Mouse (Mus musculus) forebrain, postnatal 0 days (tissue): ENCODE data around the gene Inpp4b. TPM values are rescaled to one million over a fixed set of nuclear protein-coding genes. Genes with fewer than 3 reads are reported as not detected.
A peak's percentile ranks its signal among the peaks of the same experiment; 100 is the strongest.

Experiments
- ATAC-seq: fragments of 200-750 bp; cut with Nextera tagmentation; 2 replicates; pipeline ENCODE4 v1.8.0; 2017; ENCODE audit warnings: mild to moderate bottlenecking, moderate library complexity
- DNase-seq: peaks from one replicate; pipeline ENCODE4 v3.0.0-alpha.2; 2015
- H3K27ac ChIP-seq: fragments of 300-500 bp; sonication (generic); 2 replicates; pipeline ENCODE4 v1.5.1; 2014; ENCODE audit warnings: low read depth, mild to moderate bottlenecking, antibody characterized with exemption, low read length, moderate library complexity, mixed read lengths
- H3K27me3 ChIP-seq: fragments of 300-500 bp; sonication (generic); 2 replicates; pipeline ENCODE4 v1.6.1; 2014; ENCODE audit warnings: mild to moderate bottlenecking, low read length, mixed read lengths; ENCODE audit not compliant: insufficient read depth
- H3K36me3 ChIP-seq: fragments of 300-500 bp; sonication (generic); 2 replicates; pipeline ENCODE4 v1.6.1; 2014; ENCODE audit warnings: mild to moderate bottlenecking, moderate library complexity; ENCODE audit not compliant: insufficient read depth
- H3K4me1 ChIP-seq: fragments of 300-500 bp; sonication (generic); 2 replicates; pipeline ENCODE4 v1.6.1; 2014; ENCODE audit warnings: antibody characterized with exemption; ENCODE audit not compliant: insufficient read depth
- H3K4me2 ChIP-seq: fragments of 300-500 bp; sonication (generic); 2 replicates; pipeline ENCODE4 v1.6.1; 2014; ENCODE audit warnings: low read depth, mild to moderate bottlenecking, moderate library complexity
- H3K4me3 ChIP-seq: fragments of 300-500 bp; sonication (generic); 2 replicates; pipeline ENCODE4 v1.5.1; 2014; ENCODE audit warnings: low read depth, low read length, mixed read lengths
- H3K9ac ChIP-seq: fragments of 300-500 bp; sonication (generic); 2 replicates; pipeline ENCODE4 v1.6.1; 2014; ENCODE audit warnings: mild to moderate bottlenecking
- H3K9me3 ChIP-seq: fragments of 300-500 bp; sonication (generic); 2 replicates; pipeline ENCODE4 v1.6.1; 2016; ENCODE audit warnings: low read length
- CTCF ChIP-seq: sonication (generic); IDR thresholded peaks from 2 replicates; pipeline ENCODE4 v1.5.1; 2016; ENCODE audit warnings: antibody characterized with exemption, control low read depth, low read depth
- WGBS: fragments of 180-500 bp; shearing (Covaris S2); extraction: QIAGEN DNeasy Blood & Tissue Kit; methylation state at CpG from one replicate; pipeline ENCODE4 v1.1.7; 2014; 5-methylcytosine and 5-hydroxymethylcytosine counted together
- polyA plus RNA-seq: library from polyadenylated mRNA; unstranded; fragments of >200 nt; fragmentation: Nextera tagmentation; extraction: Ambion mirVana; gene quantifications from 2 replicates; pipeline ENCODE4 v1.2.1, GENCODE M21; 2015
- total RNA-seq: library from RNA; depleted of rRNA; stranded (reverse); fragments of >200 nt; gene quantifications from 2 replicates; pipeline ENCODE4 v1.2.3, GENCODE M21; 2014

Inpp4b gene
- total and polyA plus RNA-seq, 2 experiments from 2014 or later, result 6.7 to 10.6 TPM

DNA sequence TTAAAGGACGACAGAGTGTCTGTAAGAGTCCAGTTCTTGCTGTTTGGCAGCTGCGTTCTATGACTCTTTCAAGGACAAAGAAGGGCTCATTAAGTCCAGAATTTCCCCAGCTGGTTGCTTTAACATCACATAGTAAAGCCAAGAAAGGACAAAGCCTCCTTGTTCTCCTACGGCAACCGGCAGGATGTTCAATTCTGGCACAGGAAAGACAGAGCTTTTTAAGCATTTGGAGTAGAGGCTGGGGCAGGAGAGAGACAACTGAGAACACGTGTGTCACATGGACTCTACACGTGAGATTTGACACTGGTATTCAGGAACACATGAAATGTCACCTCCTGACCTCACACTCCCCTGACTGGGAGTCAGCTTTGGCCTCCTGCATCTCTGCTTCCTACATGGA lies 109.7 kb downstream of the Inpp4b start:
- Histone ChIP-seq H3K36me3 (no peaks in the 10 kb centered on the region), H3K9me3 (no peaks in the 10 kb centered on the region), H3K4me2 (no peak overlapping the region), H3K4me1 (no peaks in the 10 kb centered on the region), H3K4me3 (no peak overlapping the region), H3K9ac (no peak overlapping the region), H3K27ac (no peak overlapping the region), H3K27me3 (no peaks in the 10 kb centered on the region)
- peak; percentile 34 for DNase-seq
- WGBS, result 12% methylated on average over 6 of the region's 6 CpGs
- peak; percentile 63 for ATAC-seq
- TF ChIP-seq CTCF, result no peak

GRCm38 (mm10) chr8:81454830-81455229 lies 112.5 kb downstream of the Inpp4b start:
- H3K4me3 ChIP-seq, result no peak overlapping the region
- no peaks in the 10 kb centered on the region for H3K4me1 ChIP-seq
- H3K27me3 ChIP-seq, result no peaks in the 10 kb centered on the region
- H3K27ac ChIP-seq, result no peak overlapping the region
- no peak for DNase-seq
- no peaks in the 10 kb centered on the region for H3K9me3 ChIP-seq
- TF ChIP-seq CTCF, result no peak
- H3K36me3 ChIP-seq, result no peaks in the 10 kb centered on the region
- no peak overlapping the region for H3K4me2 ChIP-seq
- H3K9ac ChIP-seq, result no peak overlapping the region
- 94% methylated on average over 2 of the region's 2 CpGs for WGBS
- no peak for ATAC-seq

DNA sequence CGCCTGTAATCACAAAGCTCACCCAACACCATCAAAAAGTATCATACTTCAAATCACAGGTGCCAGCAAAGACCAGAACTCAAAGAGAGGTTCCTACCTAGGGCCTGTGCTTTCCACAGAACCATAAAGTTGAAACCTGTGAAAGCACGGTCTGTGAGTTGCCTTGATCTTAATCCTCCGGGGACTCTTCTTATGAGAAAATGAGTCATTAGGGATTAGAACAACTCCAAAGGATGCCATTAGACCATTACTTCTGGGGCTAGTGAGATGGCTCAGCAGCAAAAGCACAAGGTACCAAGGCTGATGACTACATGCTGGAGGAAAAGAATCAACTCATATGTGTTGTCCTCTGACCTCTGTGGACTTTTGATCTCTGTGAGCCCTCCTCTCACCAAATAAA lies 121.4 kb downstream of the Inpp4b start:
- no peak for DNase-seq
- Histone ChIP-seq H3K4me2 (no peak overlapping the region), H3K9ac (no peak overlapping the region), H3K27ac (no peak overlapping the region), H3K36me3 (no peaks in the 10 kb centered on the region), H3K4me3 (no peak overlapping the region), H3K27me3 (no peaks in the 10 kb centered on the region), H3K4me1 (no peaks in the 10 kb centered on the region), H3K9me3 (no peaks in the 10 kb centered on the region)
- no peak for ATAC-seq
- no peak for TF ChIP-seq CTCF
- 80% methylated on average over 3 of the region's 3 CpGs for WGBS

- Histone ChIP-seq H3K36me3 (no peaks in the 10 kb centered on the region), H3K4me3 (no peak overlapping the region), H3K9me3 (no peaks in the 10 kb centered on the region), H3K4me2 (no peak overlapping the region), H3K9ac (no peak overlapping the region), H3K4me1 (no peaks in the 10 kb centered on the region), H3K27ac (no peak overlapping the region), H3K27me3 (no peaks in the 10 kb centered on the region)
- no peak for TF ChIP-seq CTCF
- 76% methylated on average over 2 of the region's 2 CpGs for WGBS
- no peak for DNase-seq
- no peak for ATAC-seq
These were observed 124.4 kb downstream of the Inpp4b start for GRCm38 (mm10) chr8:81466776-81467175.

DNA sequence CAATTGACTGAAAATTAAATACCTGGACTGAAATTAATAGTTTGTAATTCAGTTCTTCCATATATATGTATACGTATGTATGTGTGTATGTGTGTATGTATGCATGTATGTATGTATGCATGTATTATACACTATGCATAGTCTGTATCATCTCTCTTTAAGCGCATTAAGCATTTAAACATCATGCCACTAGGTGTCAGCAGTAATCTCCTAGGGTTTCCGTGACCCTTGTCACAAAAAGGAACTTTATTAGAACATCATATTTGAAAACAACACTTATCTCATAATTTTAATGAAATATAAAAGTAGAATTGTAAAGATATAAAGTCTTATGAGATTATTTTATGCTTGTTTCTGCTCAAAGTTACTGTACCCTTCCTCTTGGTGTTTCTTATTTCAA lies 136.3 kb downstream of the Inpp4b start:
- Histone ChIP-seq H3K27ac (no peak overlapping the region), H3K9me3 (no peaks in the 10 kb centered on the region), H3K27me3 (no peaks in the 10 kb centered on the region), H3K9ac (no peak overlapping the region), H3K4me3 (no peak overlapping the region), H3K36me3 (no peaks in the 10 kb centered on the region), H3K4me2 (no peak overlapping the region), H3K4me1 (no peaks in the 10 kb centered on the region)
- peak; percentile 74 for TF ChIP-seq CTCF
- DNase-seq (peak; percentile 39), ATAC-seq (no peak)
- WGBS, result 27% methylated on average over 3 of the region's 3 CpGs

- DNase-seq, result no peak
- ATAC-seq, result no peak
- no peaks in the 10 kb centered on the region for H3K27me3 ChIP-seq
- H3K36me3 ChIP-seq, result no peaks in the 10 kb centered on the region
- H3K4me3 ChIP-seq, result no peak overlapping the region
- no peak overlapping the region for H3K4me2 ChIP-seq
- H3K4me1 ChIP-seq, result no peaks in the 10 kb centered on the region
- no peak overlapping the region for H3K9ac ChIP-seq
- no peaks in the 10 kb centered on the region for H3K9me3 ChIP-seq
- 90% methylated on average over 1 of the region's 1 CpGs for WGBS
- no peak for TF ChIP-seq CTCF
- no peak overlapping the region for H3K27ac ChIP-seq
These were observed 141.5 kb downstream of the Inpp4b start for GRCm38 (mm10) chr8:81483834-81484233.

GRCm38 (mm10) chr8:81485626-81486025 lies 143.3 kb downstream of the Inpp4b start:
- H3K9ac ChIP-seq, result no peak overlapping the region
- H3K27ac ChIP-seq, result no peak overlapping the region
- no peaks in the 10 kb centered on the region for H3K9me3 ChIP-seq
- no peak for TF ChIP-seq CTCF
- no peak overlapping the region for H3K4me3 ChIP-seq
- H3K4me1 ChIP-seq, result no peaks in the 10 kb centered on the region
- WGBS, result 50% methylated on average over 1 of the region's 1 CpGs
- no peaks in the 10 kb centered on the region for H3K36me3 ChIP-seq
- DNase-seq (no peak), ATAC-seq (no peak)
- no peaks in the 10 kb centered on the region for H3K27me3 ChIP-seq
- H3K4me2 ChIP-seq, result no peak overlapping the region
